Mouse (Mus musculus): ENCODE measurements around the gene Plekho2.

- no peak for TF ChIP-seq EP300 (IDR thresholded peaks at IDR 0.05)
- TF ChIP-seq CTCF (IDR thresholded peaks at IDR 0.05): no peak
Measured at GRCm38 (mm10) chr9:65552141-65552540, 27.7 kb downstream of the Plekho2 start.
